Mouse (Mus musculus) spleen, postnatal 4 days (tissue): ENCODE measurements around the gene Ccr4.

ENCODE experiments used
- DNase-seq, 2 experiments: peaks; one replicate each; pipeline ENCODE4 v3.0.0; 2022; ENCODE audit warnings: low spot score in 2 of 2

The Ccr4 gene

DNA sequence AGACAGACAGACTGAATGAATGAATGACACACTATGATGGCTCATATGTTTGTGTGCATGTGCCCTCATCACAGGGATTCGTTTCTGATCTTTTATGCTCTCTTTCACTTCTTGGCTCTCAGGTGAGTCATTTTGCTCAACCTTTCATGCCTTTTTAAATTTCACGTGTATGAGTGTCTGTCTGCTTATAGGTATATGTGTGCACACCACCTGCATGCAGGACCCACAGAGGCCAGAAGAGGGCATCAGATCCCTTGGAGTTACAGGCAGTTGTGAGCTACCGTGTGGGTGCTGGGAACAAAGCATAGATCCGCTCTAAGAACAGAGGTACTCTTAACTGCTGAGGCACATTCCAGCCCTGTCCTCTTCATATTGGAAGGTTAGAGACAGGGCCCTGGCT lies 36.0 kb downstream of the Ccr4 start:
- DNase-seq, result no peak

DNA sequence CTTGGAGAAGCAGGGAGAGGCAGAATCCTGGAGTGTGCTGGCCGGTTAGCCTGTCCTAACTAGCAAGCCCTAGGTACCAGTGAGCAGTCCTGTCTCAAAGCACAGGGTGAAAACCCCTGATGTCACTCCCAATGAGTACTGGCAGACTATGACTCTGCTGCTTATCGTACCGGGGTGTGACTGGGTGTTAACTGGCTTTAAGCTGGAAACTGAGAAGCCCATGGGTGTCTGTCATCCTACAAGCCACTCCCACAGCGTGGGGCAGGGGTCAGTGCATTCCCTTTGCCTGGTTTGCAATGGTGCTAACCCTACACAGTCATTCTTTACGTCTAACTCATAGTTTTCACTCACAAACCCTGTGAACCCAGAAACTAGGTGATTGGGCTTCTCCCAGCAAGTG lies 36.5 kb downstream of the Ccr4 start:
- no peak for DNase-seq

DNA sequence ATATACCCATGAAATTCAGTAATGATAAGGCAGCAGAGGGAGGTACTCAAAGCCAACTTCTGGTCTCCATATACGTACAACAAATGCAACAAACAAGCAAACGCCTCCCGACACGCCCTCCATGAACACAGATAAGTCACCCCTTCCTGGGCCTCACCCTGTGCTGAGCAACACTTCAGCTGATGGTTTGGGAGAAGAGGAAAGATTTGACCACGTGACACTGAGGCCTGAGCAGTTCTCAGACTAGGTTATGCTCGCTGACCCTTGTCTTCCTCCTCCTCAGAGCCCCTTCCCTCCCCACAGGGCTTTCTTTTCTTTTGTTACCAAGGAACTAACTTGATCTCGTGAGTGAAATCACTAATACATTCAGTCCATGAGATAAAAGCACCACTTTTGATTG lies 37.8 kb downstream of the Ccr4 start:
- DNase-seq, result no peak

DNA sequence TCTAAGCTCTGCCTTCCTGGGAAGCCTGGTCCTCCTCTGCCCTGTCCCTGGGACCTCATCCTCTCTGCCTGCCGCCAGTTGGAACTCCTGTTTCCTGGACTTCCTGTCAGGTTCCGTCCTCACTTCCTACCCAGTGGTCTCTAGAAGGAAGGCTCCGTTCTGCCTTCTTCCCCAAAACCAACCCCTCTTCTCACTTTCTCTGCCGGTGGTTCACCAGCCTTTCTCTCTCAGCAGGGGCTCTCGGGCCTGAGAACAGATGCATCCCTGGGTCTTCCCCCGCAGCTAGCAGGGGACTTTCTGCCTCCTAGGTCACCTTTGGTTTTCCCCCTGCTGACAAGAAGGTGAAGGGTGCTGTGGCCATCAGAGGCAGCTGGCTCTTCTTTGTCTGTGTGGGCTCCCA lies 39.3 kb downstream of the Ccr4 start:
- no peak for DNase-seq

DNA sequence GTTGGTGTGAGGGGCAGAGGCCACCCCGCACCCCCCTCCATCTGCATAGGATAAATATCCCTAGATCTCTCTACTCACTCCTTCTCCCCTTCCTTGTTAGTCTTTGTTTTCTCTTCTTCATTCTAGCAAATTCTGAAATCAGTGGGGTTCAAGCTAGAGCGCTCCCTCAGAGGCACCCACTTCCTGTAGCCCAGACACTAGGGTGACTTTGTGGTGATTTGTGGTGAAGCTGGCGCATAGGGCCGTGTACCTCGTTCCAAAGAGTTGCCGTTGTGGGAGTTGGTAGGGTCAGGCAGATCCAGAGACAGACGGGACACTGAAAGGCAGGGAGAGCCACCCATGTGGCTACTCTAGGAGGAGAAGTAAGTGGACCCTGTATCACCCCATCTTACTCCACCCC lies 42.1 kb downstream of the Ccr4 start:
- no peak for DNase-seq

DNA sequence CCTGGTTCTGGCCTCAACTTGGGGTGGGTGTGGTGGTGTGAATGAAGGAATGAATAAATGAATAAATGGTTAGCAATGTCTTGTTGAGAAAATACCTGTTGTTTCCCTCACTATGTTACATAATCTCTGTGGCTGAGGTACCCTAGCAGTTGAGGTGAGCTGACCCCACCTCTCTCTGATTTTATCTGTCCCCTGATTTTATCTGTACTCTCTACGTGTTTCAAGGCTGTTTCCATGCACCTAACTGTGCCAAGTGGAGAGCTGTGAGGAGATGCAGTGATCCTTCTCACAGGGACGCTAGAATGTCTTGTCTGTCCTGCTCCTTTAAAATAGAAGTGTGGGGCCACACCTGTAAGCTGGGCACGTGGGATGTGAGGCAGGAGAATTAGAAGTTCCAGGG lies 46.3 kb downstream of the Ccr4 start:
- DNase-seq, result no peak

DNA sequence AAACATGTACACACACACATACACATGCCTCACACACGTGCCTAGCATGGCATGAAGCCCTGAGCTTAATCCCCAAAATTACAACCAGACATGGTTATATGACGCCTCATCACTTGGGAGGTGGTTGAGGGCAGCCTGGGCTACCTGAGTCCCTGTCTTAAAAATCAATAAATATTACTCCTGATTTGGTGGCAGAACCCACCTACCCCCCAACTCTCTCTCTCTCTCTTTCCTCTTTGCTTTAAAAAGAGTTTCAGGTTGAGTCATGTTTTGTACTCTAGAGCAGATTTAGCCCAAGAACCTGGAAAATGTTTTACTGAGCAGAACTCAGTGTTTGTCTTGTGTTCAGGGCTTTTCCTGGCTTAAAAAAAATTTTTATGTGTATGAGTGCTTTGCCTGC lies 49.3 kb downstream of the Ccr4 start:
- DNase-seq, result no peak

DNA sequence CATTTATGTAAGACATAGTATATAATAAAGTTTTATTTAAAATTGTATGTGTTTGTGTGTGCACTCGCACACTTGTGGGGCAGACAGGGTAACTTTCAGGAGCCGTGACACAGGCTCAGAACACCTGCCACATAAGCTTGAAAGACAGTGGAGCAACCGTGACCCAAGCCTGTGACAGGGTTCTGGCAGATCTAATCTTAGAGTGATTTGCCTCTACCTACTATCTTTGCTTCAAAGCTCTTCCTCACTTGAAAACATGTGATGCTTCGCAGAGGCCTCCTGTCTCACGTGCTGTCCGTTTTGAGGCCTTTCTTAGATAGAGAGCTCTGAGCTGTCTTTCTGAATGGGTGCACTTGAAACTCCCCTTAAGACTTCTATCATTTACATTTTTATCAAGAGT lies 52.3 kb downstream of the Ccr4 start:
- no peak for DNase-seq

DNA sequence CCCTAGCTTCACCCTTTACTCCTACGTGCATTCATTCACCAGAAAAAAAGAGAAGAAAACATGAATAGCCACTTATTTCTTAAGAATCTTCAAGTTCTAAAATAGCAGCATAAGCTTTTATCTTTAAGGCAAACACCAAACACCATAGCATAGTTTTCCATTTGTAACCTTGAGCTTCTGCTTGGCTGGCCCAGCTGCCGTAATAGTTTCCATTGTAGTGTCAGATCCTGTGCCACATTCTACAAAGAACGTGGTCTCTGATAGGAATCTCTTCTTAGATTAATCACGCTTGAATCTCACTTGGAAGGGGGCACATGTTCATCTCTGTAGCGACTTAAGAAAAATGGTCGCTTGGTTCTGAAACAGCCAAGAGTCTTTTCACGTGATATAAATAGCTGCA lies 53.1 kb downstream of the Ccr4 start:
- no peak for DNase-seq

DNA sequence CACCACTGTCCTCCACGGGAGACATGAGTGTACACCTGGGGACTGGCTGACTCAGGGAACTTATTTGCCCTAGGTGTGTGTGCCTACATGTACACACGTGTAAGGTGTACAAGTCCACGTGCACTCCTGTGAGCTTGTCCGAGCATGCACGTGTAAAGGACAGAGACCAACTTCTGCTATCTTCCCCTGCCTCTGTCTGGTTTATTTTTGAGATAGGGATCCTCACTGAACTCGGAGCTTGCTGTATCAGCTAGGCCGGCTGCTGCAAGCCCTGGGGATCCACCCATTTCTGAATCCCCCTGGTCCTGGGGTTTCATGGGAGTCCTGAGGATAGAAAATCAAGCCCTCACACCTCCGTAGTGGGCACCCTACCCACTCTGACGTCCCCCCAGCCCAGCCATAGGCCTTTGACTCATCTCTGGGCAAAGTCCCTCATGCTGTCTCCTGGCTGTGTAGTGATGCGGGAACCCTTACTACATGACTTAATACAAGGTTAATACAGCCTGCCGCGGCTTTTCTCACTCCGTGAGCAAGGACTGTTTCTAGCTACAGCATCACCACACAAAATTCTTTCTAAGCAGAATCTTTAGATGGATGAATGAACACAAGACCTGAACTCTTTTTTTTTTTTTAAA lies 55.5 kb downstream of the Ccr4 start:
- no peak for DNase-seq

DNA sequence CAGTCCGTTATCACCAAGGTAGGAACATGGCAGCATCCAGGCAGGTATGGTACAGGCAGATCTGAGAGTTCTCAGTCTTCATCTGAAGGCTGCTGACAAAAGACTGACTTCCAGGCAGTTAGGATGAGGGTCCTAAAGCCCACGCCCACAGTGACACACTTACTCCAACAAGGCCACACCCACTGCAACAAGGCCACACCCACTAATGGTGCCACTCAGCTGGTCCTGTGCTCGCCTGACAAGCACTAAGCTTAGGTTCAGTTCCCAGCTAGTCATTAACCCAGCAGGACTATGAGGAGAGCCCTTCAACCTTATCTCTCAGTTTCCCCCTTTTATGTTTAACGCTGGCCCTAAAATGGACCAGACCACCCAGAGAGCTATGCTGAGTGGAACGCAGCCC lies 56.0 kb downstream of the Ccr4 start:
- DNase-seq, result no peak

DNA sequence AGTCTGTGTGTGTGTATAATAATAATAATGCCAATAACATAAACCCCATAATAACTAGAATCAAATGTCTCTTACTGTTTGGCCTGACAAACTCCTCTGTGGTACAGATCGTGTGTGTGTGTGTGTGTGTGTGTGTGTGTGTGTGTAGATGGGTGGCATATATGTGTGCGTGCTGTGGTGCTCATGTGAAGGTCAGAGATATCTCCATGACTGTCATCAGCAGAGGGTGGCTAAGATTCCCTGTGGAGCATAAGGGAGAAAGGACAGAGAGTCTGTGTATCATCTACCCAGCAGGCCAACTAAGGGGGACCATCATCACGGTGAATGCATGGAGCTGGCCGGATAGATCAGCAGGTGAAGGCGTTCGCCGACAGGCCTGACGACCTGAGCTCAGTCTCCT lies 57.8 kb downstream of the Ccr4 start:
- DNase-seq, result no peak

DNA sequence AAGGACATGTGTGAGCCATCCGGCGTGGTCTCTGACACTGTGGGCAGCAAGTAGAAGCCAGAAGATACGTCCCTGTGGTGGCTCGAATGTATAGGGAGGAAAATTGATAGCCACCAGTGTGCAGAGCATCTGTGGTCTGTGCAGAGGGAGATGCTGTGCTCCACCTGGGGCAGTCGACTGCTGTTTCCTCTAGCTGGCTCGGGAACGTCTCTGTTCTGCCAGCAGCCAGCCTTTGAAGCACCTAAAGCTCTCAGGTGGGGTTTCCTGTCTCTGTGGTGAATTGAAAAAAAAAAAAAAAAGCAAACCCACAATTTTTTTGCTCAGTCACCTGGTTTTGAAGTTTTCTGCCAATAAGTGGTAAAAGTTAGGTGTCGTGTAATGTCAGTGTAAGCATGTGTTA lies 61.4 kb downstream of the Ccr4 start:
- no peak for DNase-seq

DNA sequence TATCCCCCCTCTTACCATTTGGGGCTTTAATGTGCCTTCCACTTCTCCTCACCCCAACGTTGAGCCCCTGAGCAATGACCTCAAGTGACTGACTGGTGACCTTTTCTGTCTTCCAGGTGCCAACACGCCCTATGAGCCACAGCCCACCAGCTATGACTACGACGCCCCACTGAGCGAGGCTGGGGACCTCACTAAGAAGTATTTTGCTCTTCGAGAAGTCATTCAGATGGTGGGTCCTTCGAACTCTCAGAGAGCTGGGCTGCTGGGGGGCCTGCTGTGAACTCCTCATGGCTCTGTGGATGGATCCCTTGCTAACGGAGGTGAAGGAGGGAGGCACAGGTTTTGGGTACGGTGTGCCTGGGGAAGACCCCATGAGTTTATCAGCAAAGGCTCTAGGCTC lies 61.8 kb downstream of the Ccr4 start:
- no peak for DNase-seq

DNA sequence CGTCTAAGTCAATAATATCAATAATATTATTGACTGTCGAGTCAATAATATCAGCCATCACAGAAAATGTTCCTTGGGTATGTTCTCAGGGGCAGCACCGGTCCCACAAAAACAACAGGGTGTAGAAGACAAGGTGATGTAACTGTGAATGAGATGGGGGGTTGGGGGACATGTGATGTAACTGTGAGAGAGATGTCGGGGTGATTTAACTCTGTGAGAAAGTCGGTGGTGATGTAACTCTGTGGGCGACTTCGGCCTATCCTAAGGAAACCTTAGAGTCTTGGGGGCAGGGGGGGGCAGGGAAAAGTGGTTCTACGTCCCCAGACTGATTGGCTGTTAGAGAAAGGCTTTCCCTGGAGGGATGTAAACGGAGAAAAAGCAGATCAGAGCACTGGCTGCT lies 62.5 kb downstream of the Ccr4 start:
- DNase-seq, result no peak

DNA sequence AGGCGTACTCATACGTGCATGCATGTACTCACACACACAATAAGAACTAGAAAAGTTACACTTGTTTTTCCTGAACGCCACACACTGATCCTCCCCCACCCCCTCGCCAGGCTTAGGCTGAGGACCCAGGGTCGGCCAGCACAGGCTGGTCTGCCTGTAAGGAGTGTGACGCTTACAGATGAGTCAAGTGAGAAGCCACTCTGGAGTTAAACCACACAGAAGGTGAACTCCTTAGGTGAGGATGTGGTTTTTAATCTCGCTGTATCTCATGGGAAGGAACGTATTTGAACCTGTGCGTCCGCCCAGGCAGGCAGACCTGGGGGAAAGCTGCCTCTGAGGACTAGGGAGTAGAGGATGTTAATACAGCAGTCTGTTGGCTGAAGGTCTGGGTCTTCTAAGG lies 64.2 kb downstream of the Ccr4 start:
- DNase-seq, result no peak
